Mouse (Mus musculus) bone marrow, adult 2 months (tissue): ENCODE data around the gene Xrcc4. TPM values are rescaled to one million over a fixed set of nuclear protein-coding genes. Genes with fewer than 3 reads are reported as not detected.

Experiments
- H3K27ac ChIP-seq: fragments of 200-500 bp; 2 replicates; pipeline ENCODE4 v1.5.1; 2012; ENCODE audit warnings: low read depth, mild to moderate bottlenecking, control low read depth, inconsistent platforms, low read length; ENCODE audit not compliant: control insufficient read depth, poor library complexity, insufficient read depth
- H3K4me1 ChIP-seq: fragments of 200-500 bp; 2 replicates; pipeline ENCODE4 v1.6.1; 2011; ENCODE audit warnings: low read length; ENCODE audit not compliant: control insufficient read depth, insufficient read depth
- H3K4me3 ChIP-seq: fragments of 200-500 bp; replicated peaks from 2 replicates; pipeline ENCODE3; 2011; ENCODE audit warnings: mild to moderate bottlenecking, low read depth, low read length, control low read depth; ENCODE audit not compliant: control insufficient read depth
- CTCF ChIP-seq: fragments of 200-500 bp; IDR thresholded peaks from 2 replicates; pipeline ENCODE4 v1.5.1; 2011; ENCODE audit warnings: low read length, control low read depth; ENCODE audit not compliant: control insufficient read depth, insufficient read depth
- POLR2A ChIP-seq: fragments of 200-500 bp; IDR thresholded peaks from 2 replicates; pipeline ENCODE4 v1.6.1; 2011; ENCODE audit warnings: low read depth, mild to moderate bottlenecking, control low read depth, low read length, borderline replicate concordance; ENCODE audit not compliant: control insufficient read depth
- WGBS: fragments of 180-500 bp; shearing (Covaris S2); methylation state at CpG from one replicate; pipeline ENCODE4 v1.1.7; 2018; 5-methylcytosine and 5-hydroxymethylcytosine counted together
- polyA plus RNA-seq: library from polyadenylated mRNA; stranded (reverse); fragments of >200 nt; gene quantifications from 2 replicates; pipeline ENCODE4 v1.2.4, GENCODE M21; 2011; ENCODE audit warnings: low replicate concordance; ENCODE audit not compliant: missing spikeins, insufficient read depth, insufficient read length

The Xrcc4 gene
- polyA plus RNA-seq, 1 experiment, result 4.5 TPM

GRCm38 (mm10) chr13:90005561-90005960 lies 83.8 kb downstream of the Xrcc4 start:
- WGBS, result 81% methylated on average over 1 of the region's 1 CpGs
- H3K4me1 ChIP-seq, result no peaks in the 10 kb centered on the region

GRCm38 (mm10) chr13:89997531-89997930 lies 91.9 kb downstream of the Xrcc4 start:
- H3K4me1 ChIP-seq, result no peaks in the 10 kb centered on the region
- TF ChIP-seq POLR2A, result no peak
- H3K4me3 ChIP-seq, result no peak overlapping the region
- no peak overlapping the region for H3K27ac ChIP-seq

More at GRCm38 (mm10) chr13:90005561-90005960, 83.8 kb downstream of the Xrcc4 start:
- TF ChIP-seq POLR2A (no peak), CTCF (no peak)
- Histone ChIP-seq H3K27ac (no peak overlapping the region), H3K4me3 (no peak overlapping the region)

GRCm38 (mm10) chr13:89986087-89986486 lies 103.3 kb downstream of the Xrcc4 start:
- TF ChIP-seq POLR2A (no peak), CTCF (no peak)
- H3K4me3 ChIP-seq, result no peak overlapping the region
- no peak overlapping the region for H3K27ac ChIP-seq
- WGBS, result 8% methylated on average over 2 of the region's 2 CpGs
- no peaks in the 10 kb centered on the region for H3K4me1 ChIP-seq

- WGBS, result 87% methylated on average over 3 of the region's 3 CpGs
- Histone ChIP-seq H3K27ac (no peak overlapping the region), H3K4me1 (no peaks in the 10 kb centered on the region), H3K4me3 (no peak overlapping the region)
- no peak for TF ChIP-seq POLR2A
- TF ChIP-seq CTCF, result no peak
Observed at GRCm38 (mm10) chr13:89970940-89971339, 118.5 kb downstream of the Xrcc4 start.

GRCm38 (mm10) chr13:89968671-89969070 lies 120.7 kb downstream of the Xrcc4 start:
- no peak overlapping the region for H3K4me3 ChIP-seq
- TF ChIP-seq CTCF, result no peak
- H3K27ac ChIP-seq, result no peak overlapping the region
- H3K4me1 ChIP-seq, result no peaks in the 10 kb centered on the region

GRCm38 (mm10) chr13:89944354-89944753 lies 145.1 kb downstream of the Xrcc4 start:
- TF ChIP-seq CTCF (no peak), POLR2A (no peak)
- Histone ChIP-seq H3K4me1 (no peaks in the 10 kb centered on the region), H3K27ac (no peak overlapping the region), H3K4me3 (no peak overlapping the region)
- WGBS, result 83% methylated on average over 2 of the region's 2 CpGs

GRCm38 (mm10) chr13:89929477-89929876 lies 159.9 kb downstream of the Xrcc4 start:
- Histone ChIP-seq H3K27ac (no peak overlapping the region), H3K4me1 (no peaks in the 10 kb centered on the region), H3K4me3 (no peak overlapping the region)
- 24% methylated on average over 3 of the region's 3 CpGs for WGBS
- no peak for TF ChIP-seq POLR2A
- no peak for TF ChIP-seq CTCF

- TF ChIP-seq CTCF, result no peak
- no peak for TF ChIP-seq POLR2A
- H3K27ac ChIP-seq, result no peak overlapping the region
- H3K4me1 ChIP-seq, result no peaks in the 10 kb centered on the region
- H3K4me3 ChIP-seq, result no peak overlapping the region
- 82% methylated on average over 3 of the region's 3 CpGs for WGBS
Observed at GRCm38 (mm10) chr13:89918814-89919481, 170.5 kb downstream of the Xrcc4 start.

- H3K27ac ChIP-seq, result no peak overlapping the region
- no peak overlapping the region for H3K4me3 ChIP-seq
- 85% methylated on average over 5 of the region's 5 CpGs for WGBS
- TF ChIP-seq POLR2A (no peak), CTCF (no peak)
- H3K4me1 ChIP-seq, result no peaks in the 10 kb centered on the region
Observed at GRCm38 (mm10) chr13:89914332-89914731, 175.1 kb downstream of the Xrcc4 start.
